Mouse (Mus musculus): Measurements from ENCODE around the gene Notch4. TPM values are rescaled to one million over a fixed set of nuclear protein-coding genes. Genes with fewer than 3 reads are reported as not detected.

Gene Notch4
- polyA plus RNA-seq, 1 experiment from 2014 or later = 10.0 TPM

GRCm38 (mm10) chr17:34578070-34578469, 14.0 kb downstream of the Notch4 start:
- H3K4me1 ChIP-seq = 0 out of 2 replicates have a peak, but pooled peaks cover 5% of the 10 kb centered on the region
- no peak overlapping the region for H3K27ac ChIP-seq (replicated peaks)
- no peaks in the 10 kb centered on the region for H3K9me3 ChIP-seq (replicated peaks)
- H3K36me3 ChIP-seq = no peaks in the 10 kb centered on the region
- H3K27me3 ChIP-seq (ENCODE audit: low read depth, poor library complexity, severe bottlenecking) = no peaks in the 10 kb centered on the region
- no peak for DNase-seq (ENCODE audit: low spot score)
- H3K4me3 ChIP-seq = no peak overlapping the region
- WGBS = 86% methylated on average over 3 of the region's 3 CpGs

DNA sequence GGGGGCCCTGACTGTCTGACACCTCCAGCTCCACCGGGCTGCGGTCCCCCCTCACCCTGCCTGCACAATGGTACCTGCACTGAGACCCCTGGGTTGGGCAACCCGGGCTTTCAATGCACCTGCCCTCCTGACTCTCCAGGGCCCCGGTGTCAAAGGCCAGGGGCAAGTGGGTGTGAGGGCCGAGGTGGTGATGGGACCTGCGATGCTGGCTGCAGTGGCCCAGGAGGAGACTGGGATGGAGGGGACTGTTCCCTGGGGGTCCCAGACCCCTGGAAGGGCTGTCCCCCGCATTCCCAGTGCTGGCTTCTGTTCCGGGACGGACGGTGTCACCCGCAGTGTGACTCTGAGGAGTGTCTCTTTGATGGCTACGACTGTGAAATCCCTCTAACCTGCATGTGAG, 18.5 kb downstream of the Notch4 start:
- no peaks in the 10 kb centered on the region for H3K27me3 ChIP-seq (ENCODE audit: low read depth, poor library complexity, severe bottlenecking)
- no peaks in the 10 kb centered on the region for H3K36me3 ChIP-seq
- H3K27ac ChIP-seq (replicated peaks) = peak overlapping the region; percentile 68
- DNase-seq (ENCODE audit: low spot score) = no peak
- WGBS = 88% methylated on average over 12 of the region's 12 CpGs
- H3K4me1 ChIP-seq = peaks cover 35% of the 10 kb centered on the region
- no peak overlapping the region for H3K4me3 ChIP-seq
- H3K9me3 ChIP-seq (replicated peaks) = no peaks in the 10 kb centered on the region

DNA sequence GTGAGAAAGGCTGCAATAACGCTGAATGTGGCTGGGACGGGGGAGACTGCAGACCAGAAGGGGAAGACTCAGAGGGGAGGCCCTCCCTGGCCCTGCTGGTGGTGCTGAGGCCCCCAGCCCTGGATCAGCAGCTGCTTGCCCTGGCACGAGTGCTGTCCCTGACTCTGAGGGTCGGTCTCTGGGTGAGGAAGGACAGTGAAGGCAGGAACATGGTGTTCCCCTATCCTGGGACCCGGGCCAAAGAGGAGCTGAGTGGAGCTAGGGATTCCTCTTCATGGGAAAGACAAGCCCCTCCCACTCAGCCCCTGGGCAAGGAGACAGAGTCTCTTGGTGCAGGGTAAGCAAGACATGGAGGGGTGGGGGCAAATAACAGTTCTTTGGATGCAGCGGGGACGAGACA, 19.3 kb downstream of the Notch4 start:
- no peak for DNase-seq (ENCODE audit: low spot score)
- no peaks in the 10 kb centered on the region for H3K9me3 ChIP-seq (replicated peaks)
- H3K27me3 ChIP-seq (ENCODE audit: low read depth, poor library complexity, severe bottlenecking) = no peaks in the 10 kb centered on the region
- peak overlapping the region; percentile 69 for H3K27ac ChIP-seq (replicated peaks)
- 58% methylated on average over 7 of the region's 7 CpGs for WGBS
- peaks cover 44% of the 10 kb centered on the region for H3K4me1 ChIP-seq
- H3K4me3 ChIP-seq = peak overlapping the region; percentile 3; the same call in 1 of the 2 replicates
- H3K36me3 ChIP-seq = no peaks in the 10 kb centered on the region

DNA sequence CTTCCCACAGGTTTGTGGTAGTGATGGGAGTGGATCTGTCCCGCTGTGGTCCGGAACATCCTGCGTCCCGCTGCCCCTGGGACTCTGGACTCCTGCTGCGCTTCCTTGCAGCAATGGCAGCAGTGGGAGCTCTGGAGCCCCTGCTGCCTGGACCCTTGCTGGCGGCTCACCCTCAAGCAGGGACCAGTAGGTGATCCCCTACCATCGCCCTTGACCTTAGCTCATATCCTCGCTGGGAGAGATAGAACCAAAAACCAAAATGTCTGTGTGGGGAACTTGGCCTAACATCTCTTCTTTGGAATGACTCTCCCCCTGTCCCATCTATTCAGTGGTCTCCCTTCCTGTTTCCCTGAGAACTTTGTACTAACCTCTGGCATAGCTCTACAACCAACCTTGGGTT, 19.8 kb downstream of the Notch4 start:
- Histone ChIP-seq H3K36me3 (no peaks in the 10 kb centered on the region), H3K4me3 (no peak overlapping the region), H3K27me3 (ENCODE audit: low read depth, poor library complexity, severe bottlenecking) (no peaks in the 10 kb centered on the region), H3K27ac (replicated peaks) (peak overlapping the region; percentile 69), H3K9me3 (replicated peaks) (no peaks in the 10 kb centered on the region), H3K4me1 (peaks cover 48% of the 10 kb centered on the region)
- no peak for DNase-seq (ENCODE audit: low spot score)
- 76% methylated on average over 8 of the region's 8 CpGs for WGBS

DNA sequence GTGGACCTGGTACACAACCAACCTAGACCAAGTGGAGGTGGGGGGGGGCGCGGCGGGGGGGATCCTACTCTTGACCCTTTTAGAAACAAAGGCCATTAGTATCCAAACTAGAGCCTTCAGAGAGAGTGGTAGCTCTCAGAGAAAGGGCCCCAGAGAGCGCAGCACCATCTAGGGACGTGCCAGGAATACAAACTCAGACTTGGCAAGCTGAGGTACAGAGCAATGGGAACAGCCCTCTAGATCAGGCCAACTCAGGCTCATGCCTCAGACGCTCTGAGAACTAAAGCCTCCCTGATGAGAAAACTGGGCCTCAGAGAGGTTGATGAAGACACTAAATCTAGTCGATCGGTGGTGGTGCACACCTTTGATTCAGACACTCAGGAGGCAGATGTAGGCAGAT, 21.1 kb downstream of the Notch4 start:
- Histone ChIP-seq H3K4me1 (peaks cover 61% of the 10 kb centered on the region), H3K9me3 (replicated peaks) (no peaks in the 10 kb centered on the region), H3K27me3 (ENCODE audit: low read depth, poor library complexity, severe bottlenecking) (no peaks in the 10 kb centered on the region), H3K4me3 (no peak overlapping the region), H3K27ac (replicated peaks) (peak overlapping the region; percentile 98), H3K36me3 (no peaks in the 10 kb centered on the region)
- DNase-seq (ENCODE audit: low spot score) = no peak
- 86% methylated on average over 8 of the region's 8 CpGs for WGBS

DNA sequence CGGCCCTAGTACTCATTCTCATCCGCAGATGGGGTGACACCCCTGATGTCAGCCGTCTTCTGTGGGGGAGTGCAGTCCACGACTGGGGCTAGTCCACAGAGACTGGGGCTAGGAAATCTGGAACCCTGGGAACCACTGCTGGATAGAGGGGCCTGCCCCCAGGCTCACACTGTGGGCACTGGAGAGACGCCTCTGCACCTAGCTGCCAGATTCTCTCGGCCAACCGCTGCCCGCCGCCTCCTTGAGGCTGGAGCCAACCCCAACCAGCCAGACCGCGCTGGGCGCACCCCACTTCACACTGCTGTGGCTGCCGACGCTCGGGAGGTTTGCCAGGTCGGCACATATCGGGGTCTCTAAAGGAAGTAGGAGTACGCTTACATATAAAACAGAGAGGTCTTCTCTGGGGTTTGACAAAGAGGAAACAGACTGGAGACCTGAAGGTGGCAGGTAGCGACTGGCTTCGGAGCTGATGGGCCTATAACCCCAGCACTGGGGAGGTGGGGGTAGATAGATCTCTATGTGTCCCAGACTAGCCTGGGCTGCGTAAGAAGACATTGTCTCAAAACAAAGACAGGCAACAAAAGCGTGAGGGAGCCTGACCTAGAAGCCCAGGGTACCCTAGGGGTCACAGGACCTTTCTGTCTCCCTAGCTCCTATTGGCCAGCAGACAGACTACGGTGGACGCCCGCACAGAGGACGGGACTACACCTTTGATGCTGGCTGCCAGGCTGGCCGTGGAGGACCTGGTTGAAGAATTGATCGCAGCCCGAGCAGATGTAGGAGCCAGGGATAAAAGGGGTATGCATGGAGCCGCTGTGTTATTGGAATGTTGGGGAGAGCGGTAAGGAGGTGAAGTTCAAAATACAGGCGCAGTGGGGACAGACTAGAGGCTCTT, 22.1 kb downstream of the Notch4 start:
- H3K4me3 ChIP-seq = peak overlapping the region; percentile 96
- WGBS = 23% methylated on average over 32 of the region's 32 CpGs
- peaks cover 71% of the 10 kb centered on the region for H3K4me1 ChIP-seq
- DNase-seq (ENCODE audit: low spot score) = peak; percentile 76
- H3K27me3 ChIP-seq (ENCODE audit: low read depth, poor library complexity, severe bottlenecking) = no peaks in the 10 kb centered on the region
- no peaks in the 10 kb centered on the region for H3K9me3 ChIP-seq (replicated peaks)
- H3K36me3 ChIP-seq = no peaks in the 10 kb centered on the region
- peak overlapping the region; percentile 98 for H3K27ac ChIP-seq (replicated peaks)

GRCm38 (mm10) chr17:34586796-34587422, 22.8 kb downstream of the Notch4 start:
- H3K4me3 ChIP-seq = peak overlapping the region; percentile 96
- H3K9me3 ChIP-seq (replicated peaks) = no peaks in the 10 kb centered on the region
- no peaks in the 10 kb centered on the region for H3K27me3 ChIP-seq (ENCODE audit: low read depth, poor library complexity, severe bottlenecking)
- peak; percentile 96 for DNase-seq (ENCODE audit: low spot score)
- under 1% methylated on average over 38 of the region's 38 CpGs for WGBS
- H3K4me1 ChIP-seq = peaks cover 79% of the 10 kb centered on the region
- H3K27ac ChIP-seq (replicated peaks) = peak overlapping the region; percentile 98
- no peaks in the 10 kb centered on the region for H3K36me3 ChIP-seq

DNA sequence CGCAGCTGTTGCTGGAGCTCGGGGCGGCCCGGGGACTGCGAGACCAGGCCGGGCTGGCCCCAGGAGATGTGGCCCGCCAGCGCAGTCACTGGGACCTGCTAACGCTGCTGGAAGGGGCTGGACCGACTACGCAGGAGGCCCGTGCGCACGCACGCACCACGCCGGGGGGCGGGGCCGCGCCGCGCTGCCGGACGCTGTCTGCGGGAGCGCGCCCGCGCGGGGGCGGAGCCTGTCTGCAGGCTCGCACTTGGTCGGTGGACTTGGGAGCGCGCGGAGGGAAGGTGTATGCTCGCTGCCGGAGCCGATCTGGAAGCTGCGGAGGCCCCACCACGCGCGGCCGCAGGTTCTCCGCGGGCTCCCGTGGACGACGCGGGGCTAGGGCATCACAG, 23.3 kb downstream of the Notch4 start:
- peak overlapping the region; percentile 96 for H3K4me3 ChIP-seq
- 0% methylated on average over 50 of the region's 50 CpGs for whole genome bisulfite sequencing
- DNase-seq (ENCODE audit: low spot score) = peak; percentile 96
- no peaks in the 10 kb centered on the region for H3K9me3 ChIP-seq (replicated peaks)
- peak overlapping the region; percentile 98 for H3K27ac ChIP-seq (replicated peaks)
- H3K27me3 ChIP-seq (ENCODE audit: low read depth, poor library complexity, severe bottlenecking) = no peaks in the 10 kb centered on the region
- peaks cover 80% of the 10 kb centered on the region for H3K4me1 ChIP-seq
- H3K36me3 ChIP-seq = no peaks in the 10 kb centered on the region

- peaks cover 81% of the 10 kb centered on the region for H3K4me1 ChIP-seq
- no peaks in the 10 kb centered on the region for H3K27me3 ChIP-seq (ENCODE audit: low read depth, poor library complexity, severe bottlenecking)
- H3K27ac ChIP-seq (replicated peaks) = peak overlapping the region; percentile 98
- no peaks in the 10 kb centered on the region for H3K36me3 ChIP-seq
- DNase-seq (ENCODE audit: low spot score) = no peak
- WGBS = 5% methylated on average over 19 of the region's 19 CpGs
- peak overlapping the region; percentile 96 for H3K4me3 ChIP-seq
- H3K9me3 ChIP-seq (replicated peaks) = no peaks in the 10 kb centered on the region
Measured at GRCm38 (mm10) chr17:34587814-34588213, 23.7 kb downstream of the Notch4 start.

DNA sequence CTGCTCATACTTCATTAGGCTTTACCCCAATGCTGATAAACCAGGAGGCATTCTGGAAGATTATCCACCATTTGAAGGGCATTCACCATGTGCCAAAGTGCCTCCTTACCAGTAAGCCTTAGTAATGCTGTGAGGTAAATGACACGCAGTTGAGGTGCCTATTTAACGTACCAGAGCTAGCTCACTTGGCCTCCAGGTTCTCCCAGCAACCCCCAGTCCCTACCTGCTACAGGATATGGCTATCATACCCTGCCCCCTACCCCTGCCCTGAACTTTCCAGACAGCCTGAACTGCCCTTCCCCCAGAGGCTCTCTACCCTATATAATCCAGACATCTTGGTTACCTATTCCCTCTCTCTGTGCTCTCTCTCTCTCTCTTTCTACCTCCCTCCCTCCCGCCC, 24.7 kb downstream of the Notch4 start:
- H3K9me3 ChIP-seq (replicated peaks) = no peaks in the 10 kb centered on the region
- WGBS = 73% methylated on average over 3 of the region's 3 CpGs
- H3K27me3 ChIP-seq (ENCODE audit: low read depth, poor library complexity, severe bottlenecking) = no peaks in the 10 kb centered on the region
- H3K4me1 ChIP-seq = peaks cover 91% of the 10 kb centered on the region
- peak overlapping the region; percentile 100 for H3K27ac ChIP-seq (replicated peaks)
- peaks cover 2% of the 10 kb centered on the region; the same call in 1 of the 2 replicates for H3K36me3 ChIP-seq
- no peak for DNase-seq (ENCODE audit: low spot score)
- peak overlapping the region; percentile 96 for H3K4me3 ChIP-seq

DNA sequence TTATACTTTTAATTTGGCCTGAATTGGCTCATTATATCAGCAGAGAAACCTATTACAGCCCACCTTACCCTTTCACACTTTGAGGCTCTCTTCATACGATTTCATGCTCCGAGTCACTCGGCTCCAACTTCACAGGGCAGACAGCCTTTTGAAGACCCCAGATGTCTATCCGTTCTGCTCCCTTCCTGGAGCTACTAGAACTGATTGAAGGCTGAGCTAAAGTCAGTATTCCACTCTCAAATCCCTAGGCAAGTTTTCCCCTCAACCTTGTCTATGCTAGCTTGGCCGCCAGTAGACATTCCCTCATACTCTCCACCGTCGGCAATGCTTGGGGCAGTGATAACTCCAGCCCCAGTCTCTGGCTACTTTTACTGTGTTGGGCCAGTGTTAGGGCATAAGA, 25.1 kb downstream of the Notch4 start:
- peaks cover 7% of the 10 kb centered on the region for H3K36me3 ChIP-seq

GRCm38 (mm10) chr17:34589681-34590101, 25.6 kb downstream of the Notch4 start, which contains the start of gene Gpsm3:
Gpsm3 (plus strand) TSS chr17:34589806.
- Histone ChIP-seq H3K9me3 (replicated peaks) (no peaks in the 10 kb centered on the region), H3K4me1 (peaks cover 98% of the 10 kb centered on the region), H3K36me3 (peaks cover 12% of the 10 kb centered on the region), H3K27ac (replicated peaks) (peak within 1 kb of the TSS; percentile 100), H3K27me3 (ENCODE audit: low read depth, poor library complexity, severe bottlenecking) (no peaks in the 10 kb centered on the region), H3K4me3 (peak within 1 kb of the TSS; percentile 96)
- 22% methylated on average over 7 of the region's 7 CpGs for WGBS
- no peak for DNase-seq (ENCODE audit: low spot score)

More for the DNA sequence above, 25.1 kb downstream of the Notch4 start:
- no peaks in the 10 kb centered on the region for H3K9me3 ChIP-seq (replicated peaks)
- 55% methylated on average over 7 of the region's 7 CpGs for WGBS
- peak overlapping the region; percentile 100 for H3K27ac ChIP-seq (replicated peaks)
- H3K4me1 ChIP-seq = peaks cover 95% of the 10 kb centered on the region
- H3K27me3 ChIP-seq (ENCODE audit: low read depth, poor library complexity, severe bottlenecking) = no peaks in the 10 kb centered on the region
- peak overlapping the region; percentile 96; the same call in 1 of the 2 replicates for H3K4me3 ChIP-seq
- no peak for DNase-seq (ENCODE audit: low spot score)

All from midbrain, embryonic 10.5 days (tissue).